Mouse (Mus musculus): ENCODE measurements around the gene Pctp. TPM values are rescaled to one million over a fixed set of nuclear protein-coding genes. Genes with fewer than 3 reads are reported as not detected.
A peak's percentile ranks its signal among the peaks of the same experiment; 100 is the strongest.

Gene Pctp
- total RNA-seq, 2 experiments from 2014 or later = 17.8 to 25.4 TPM

DNA sequence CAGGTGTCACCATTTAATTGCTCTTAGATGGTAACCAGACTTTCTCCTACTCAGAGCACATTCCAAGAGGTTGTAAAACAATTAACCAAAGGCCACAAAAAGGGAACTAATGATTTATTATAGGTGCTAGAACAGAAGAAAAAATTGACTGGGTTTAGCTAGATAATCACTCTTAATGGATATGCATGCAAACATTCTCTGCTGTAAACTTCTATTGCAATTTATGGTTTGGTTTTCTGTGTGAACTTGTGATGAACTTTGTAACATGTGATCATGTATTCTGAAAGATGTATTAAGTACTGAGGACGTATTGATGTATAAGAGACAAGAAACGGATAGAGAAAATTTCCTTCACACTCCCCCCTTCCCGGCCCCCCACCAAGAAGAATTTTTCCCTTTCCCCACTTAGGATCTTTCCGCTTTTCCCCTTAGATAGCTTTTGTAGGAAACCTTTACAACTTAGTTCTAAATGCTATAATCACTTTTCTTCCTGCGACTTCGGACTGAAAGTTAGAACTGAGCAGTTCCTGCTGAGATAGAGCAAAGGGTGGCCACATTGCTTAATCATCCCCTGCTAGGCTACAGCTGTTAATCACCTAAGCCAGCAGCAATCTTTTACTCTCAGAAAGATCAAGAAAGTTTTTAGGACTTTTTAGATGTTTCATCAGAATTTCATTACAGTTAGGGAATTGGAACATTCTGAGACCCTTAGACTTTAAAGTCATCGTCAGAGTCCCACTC lies 5.3 kb upstream of the Pctp start:
- ATAC-seq (replicated peaks; ENCODE audit: poor library complexity) = no peak

DNA sequence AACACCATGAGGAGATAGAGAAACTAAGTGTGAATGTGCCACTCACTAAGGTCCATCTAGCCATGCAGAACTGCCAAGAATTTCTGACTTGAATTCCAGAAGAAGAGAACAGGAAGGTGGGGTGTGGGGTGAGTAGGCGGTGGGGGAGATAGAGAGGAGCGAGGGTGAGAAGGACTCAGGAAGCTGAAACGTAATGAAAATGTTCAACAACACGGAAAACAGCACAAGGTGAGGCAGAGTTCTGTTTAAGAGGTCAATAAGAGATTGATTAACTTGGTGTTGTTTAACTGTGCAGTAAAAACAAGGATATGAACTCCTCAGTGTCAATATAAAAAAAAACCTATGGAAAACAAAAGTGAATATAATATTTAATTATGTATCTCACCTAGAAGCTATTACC lies 3.4 kb upstream of the Pctp start:
- ATAC-seq (replicated peaks; ENCODE audit: poor library complexity) = no peak

- ATAC-seq (replicated peaks; ENCODE audit: poor library complexity) = no peak
These were observed 692 bp upstream of the Pctp start for GRCm38 (mm10) chr11:90003386-90003785.

GRCm38 (mm10) chr11:90002987-90003348 lies 274 bp upstream of the Pctp start:
- ATAC-seq (replicated peaks; ENCODE audit: poor library complexity) = no peak

- ATAC-seq (replicated peaks; ENCODE audit: poor library complexity) = no peak
These were observed 1.1 kb downstream of the Pctp start for GRCm38 (mm10) chr11:90001396-90002230.

DNA sequence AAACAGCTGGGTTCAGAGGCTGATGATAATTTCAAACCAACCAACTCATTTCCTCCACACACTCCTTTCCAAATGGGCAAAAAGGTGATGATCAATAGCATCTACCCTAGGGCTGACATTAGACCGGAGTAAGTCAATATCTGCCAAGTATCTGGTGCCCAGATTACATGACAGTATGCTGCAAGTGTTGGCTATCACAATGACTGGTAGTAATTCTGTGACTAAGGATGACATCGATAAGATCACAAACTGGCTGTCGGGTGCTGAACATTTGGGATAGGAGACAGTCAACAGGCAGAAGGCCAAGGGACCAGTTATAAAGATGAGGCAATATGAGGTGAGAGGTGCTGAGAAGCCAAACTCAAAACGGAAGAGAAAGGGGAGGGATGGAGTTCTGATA lies 2.0 kb downstream of the Pctp start:
- no peak for ATAC-seq (replicated peaks; ENCODE audit: poor library complexity)

DNA sequence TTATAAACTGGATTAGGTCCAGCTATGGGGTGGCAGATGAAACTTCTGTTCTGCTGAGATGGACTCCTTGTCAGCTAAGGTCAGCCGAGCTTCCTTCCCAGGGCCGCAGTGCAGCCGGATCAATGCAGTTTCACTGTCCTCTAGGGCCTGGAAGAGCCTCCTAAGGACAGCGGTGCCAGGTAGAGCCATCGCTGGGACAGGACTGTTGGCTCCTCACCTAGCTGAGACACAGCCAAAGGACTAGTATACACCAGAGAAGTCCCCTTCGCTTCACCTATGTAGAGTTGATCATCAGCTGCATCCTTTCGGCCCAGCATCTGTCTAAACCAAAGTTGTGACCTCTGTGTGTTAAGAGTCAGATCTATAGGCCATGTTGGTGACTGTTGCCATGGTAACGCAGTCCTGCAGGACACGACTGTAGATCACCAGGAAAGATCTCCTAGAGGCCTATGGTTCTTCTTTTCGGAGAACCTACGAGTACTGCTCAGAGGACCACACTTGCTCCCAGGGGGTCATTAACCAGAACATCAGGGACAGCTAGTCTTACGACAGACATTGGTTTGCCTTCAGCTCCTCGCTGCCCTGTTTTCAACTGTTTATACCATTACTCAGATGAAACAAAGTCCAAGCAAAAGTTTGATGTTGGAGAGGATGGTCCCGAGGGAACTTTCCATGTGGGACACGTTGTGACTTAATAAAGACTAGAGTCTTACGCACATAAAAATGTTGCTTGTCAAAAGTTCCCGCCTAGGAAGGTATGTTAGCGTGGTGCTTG lies 3.5 kb downstream of the Pctp start:
- no peak for ATAC-seq (replicated peaks; ENCODE audit: poor library complexity)

- ATAC-seq (replicated peaks; ENCODE audit: poor library complexity) = no peak
These were observed 5.8 kb downstream of the Pctp start for GRCm38 (mm10) chr11:89996856-89997255.

- no peak for ATAC-seq (replicated peaks; ENCODE audit: poor library complexity)
These were observed 6.3 kb downstream of the Pctp start for GRCm38 (mm10) chr11:89996406-89996805.

GRCm38 (mm10) chr11:89995596-89995995 lies 7.1 kb downstream of the Pctp start:
- ATAC-seq (replicated peaks; ENCODE audit: poor library complexity) = no peak

GRCm38 (mm10) chr11:89994706-89995105 lies 8.0 kb downstream of the Pctp start:
- ATAC-seq (replicated peaks; ENCODE audit: poor library complexity) = no peak

DNA sequence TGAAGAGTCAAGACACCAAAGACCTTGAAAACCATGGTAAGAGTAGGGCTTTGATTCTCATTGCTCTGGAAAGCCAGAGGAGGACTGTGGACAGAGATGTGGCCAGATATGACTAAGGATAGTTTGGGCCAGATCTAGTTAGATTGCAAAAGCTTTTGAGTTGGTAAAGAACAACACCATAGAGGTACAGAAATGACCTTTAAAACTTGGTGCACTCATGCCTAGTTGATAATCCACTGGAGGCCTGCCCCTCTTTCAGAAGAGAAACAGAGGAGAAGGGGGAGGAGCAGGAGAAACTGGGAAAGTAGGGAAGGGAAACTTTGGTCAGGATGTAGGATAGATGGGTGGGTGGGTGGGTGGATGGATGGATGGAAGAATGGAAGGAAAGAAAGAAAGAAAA lies 11.0 kb downstream of the Pctp start:
- no peak for ATAC-seq (replicated peaks; ENCODE audit: poor library complexity)

DNA sequence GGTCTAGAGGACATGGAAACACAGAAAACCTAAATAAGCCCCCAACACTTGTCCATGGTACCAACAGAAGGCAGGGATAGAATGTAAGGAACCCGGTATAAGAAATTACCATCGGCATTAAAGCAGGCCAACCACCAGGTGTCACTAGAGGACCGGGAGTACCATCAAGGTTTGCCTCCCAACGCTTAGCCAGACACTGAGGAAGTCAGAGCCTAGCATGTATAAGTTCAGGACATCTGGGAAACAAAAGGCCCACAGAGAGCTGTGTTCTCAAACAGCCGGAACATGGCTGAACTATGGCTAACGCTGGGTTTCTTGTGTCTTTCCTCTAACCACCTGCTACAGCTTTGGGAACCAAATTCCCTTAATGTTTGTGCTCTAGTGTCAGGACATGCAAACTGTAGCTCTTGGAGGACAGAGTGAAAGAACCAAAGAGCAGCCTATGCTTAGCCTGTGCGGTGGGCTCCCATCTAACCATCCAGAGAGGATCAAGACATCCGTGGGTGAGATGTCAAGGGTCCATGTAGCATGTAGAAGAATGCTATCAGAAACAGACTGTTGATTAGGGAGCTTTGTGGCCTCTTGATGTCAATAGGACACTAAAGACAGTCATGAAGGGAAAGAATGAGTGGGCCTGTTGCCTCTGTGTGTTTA lies 13.6 kb downstream of the Pctp start:
- ATAC-seq (replicated peaks; ENCODE audit: poor library complexity) = peak; percentile 86

DNA sequence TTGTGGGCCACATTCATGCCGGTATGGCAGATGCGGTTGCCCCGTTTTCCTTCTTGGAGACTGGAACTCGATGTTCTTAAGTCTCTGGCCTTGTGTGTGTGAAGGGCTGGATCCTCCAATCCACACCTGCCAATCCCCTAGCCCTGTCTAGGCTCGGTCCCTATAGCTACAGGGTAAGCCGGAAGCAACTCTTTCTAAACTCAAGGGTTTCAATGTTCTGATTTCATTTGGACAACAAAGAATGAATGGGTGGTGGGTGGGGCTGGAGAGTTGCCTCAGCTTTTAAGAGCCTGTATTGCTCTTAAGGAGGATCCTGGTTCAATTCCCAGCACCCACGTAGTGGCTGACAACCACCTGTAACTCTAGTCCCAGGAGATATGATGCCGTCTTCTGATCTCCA lies 16.2 kb downstream of the Pctp start:
- no peak for ATAC-seq (replicated peaks; ENCODE audit: poor library complexity)

- ATAC-seq (replicated peaks; ENCODE audit: poor library complexity) = peak; percentile 81
These were observed 17.2 kb downstream of the Pctp start for GRCm38 (mm10) chr11:89985200-89986187.

- no peak for ATAC-seq (replicated peaks; ENCODE audit: poor library complexity)
These were observed 18.3 kb downstream of the Pctp start for GRCm38 (mm10) chr11:89984436-89984835.

DNA sequence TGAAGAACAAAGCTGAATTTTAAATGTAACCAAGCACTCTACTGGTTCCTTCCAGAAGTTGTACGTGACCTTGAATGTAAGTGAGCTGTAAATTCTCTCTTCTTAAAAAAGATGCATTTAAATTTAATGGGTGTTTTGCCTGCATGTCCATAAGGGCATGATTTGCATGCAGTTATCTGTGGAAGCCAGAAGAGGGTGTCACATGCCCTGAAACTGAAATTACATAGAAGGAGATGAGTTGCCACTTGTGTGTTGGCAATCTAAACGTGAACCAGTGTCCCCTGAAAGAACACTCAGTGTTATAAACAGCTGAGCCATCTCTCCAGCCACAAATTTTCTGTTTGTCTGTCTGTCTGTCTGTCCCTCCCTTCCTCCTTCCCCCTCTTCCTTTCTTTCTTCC lies 19.8 kb downstream of the Pctp start:
- ATAC-seq (replicated peaks; ENCODE audit: poor library complexity) = no peak

GRCm38 (mm10) chr11:89980106-89980505 lies 22.6 kb downstream of the Pctp start:
- no peak for ATAC-seq (replicated peaks; ENCODE audit: poor library complexity)

DNA sequence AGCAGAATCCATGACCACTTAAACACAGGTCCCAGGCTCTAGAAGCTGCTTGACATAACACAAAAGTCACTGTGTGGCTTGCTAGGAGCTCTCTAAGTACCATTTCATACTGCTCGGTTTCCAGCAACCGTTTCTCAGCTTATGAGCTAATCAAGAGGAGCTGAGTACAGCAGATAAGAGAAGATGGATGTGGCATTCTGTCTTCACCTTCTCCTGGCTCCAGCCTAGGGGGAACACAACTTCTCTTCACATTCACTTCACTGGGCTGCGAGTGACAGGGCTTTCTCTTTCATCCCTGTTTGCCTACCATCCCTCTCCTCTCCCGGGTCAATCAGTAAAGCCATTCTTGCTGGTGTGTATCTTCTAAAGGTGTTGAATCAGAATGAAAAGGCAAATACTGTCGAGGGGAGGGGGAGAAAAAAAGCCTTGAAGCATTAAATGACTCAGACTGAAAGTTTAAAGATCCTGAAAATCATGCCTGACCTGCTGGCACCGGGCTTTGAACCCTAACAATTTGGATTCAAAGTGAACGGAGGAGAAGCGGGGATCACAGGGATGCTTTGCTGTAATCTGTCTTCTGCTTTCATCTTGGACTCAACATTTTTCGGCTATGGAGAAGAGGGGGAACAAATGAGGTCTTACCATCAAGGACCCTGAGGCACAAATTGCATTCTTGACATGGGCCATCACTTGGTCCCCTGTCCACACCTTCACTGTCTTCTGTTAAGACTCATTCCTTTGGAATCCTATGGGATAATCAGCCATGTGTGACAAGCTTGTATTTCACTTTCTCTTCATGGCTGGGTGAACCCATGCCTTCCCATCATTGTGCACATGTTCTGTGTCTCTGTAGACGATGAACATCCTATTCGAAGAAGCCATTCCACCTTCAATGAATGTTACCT lies 23.5 kb downstream of the Pctp start:
- ATAC-seq (replicated peaks; ENCODE audit: poor library complexity) = no peak

Data from megakaryocyte progenitor cell, adult 5-6 weeks (primary cell).